Mouse (Mus musculus) kidney, adult 2 months (tissue): ENCODE measurements around the gene Cdkn1b.

Experiments used
- CTCF ChIP-seq: fragments of 200-500 bp; conservative IDR thresholded peaks from 2 replicates; pipeline ENCODE4 v1.5.1; 2011; ENCODE audit warnings: low read depth, mild to moderate bottlenecking, control low read depth, low read length, moderate library complexity, mixed read lengths; ENCODE audit not compliant: insufficient read depth, insufficient read length
- POLR2A ChIP-seq: fragments of 200-500 bp; IDR thresholded peaks from one replicate; pipeline ENCODE4 v1.6.1; 2011; ENCODE audit warnings: low read depth, low read length, control low read depth

DNA sequence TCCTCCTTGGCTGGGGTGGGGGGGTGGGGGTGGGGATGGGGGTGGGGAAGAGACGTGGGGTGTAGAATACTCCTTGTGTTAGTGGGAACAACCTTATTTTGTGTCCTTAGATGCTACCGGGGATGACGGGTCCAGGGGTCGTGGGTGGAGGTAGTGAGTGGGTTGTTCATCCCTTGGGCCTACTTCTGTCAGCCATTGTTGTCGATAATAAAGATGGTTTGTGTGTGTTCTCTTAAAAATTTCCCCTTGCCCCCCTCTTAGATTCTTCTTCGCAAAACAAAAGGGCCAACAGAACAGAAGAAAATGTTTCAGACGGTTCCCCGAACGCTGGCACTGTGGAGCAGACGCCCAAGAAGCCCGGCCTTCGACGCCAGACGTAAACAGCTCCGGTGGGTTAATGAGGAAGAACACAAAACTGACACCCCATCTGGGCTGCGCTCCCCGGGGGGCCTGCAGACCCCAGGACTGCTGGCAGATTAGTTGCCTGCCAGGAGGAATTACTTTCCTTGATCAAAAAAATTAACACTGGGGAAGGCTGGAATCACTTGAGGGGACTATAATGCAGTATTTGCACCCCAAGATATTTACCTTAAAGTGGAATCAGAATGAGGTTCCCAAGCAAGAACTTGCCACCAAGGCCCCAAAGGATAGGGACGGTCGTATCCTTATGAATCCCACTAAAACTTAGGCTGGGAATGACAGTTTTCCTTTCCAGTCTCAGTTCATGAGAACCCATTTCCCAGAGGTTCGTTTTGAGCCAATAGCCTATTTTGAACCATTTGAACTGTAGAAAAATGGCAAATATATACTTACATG, 1.7 kb downstream of the Cdkn1b start:
- no peak for TF ChIP-seq CTCF
- no peak for TF ChIP-seq POLR2A
